Mouse (Mus musculus): ENCODE measurements around the gene Cox7b2. TPM values are rescaled to one million over a fixed set of nuclear protein-coding genes. Genes with fewer than 3 reads are reported as not detected.
"Not testable (repeated sequence)": the region's sequence is repeated elsewhere in the genome, so short reads cannot be mapped to it uniquely, and the experiment has no call there.

Gene Cox7b2
- total RNA-seq (2017), result not detected in 3 replicates

- ATAC-seq (replicated peaks; ENCODE audit: insufficient number of reproducible peaks, low FRiP score, low TSS enrichment, poor library complexity, severe bottlenecking), result no peak
Measured at GRCm38 (mm10) chr5:71548079-71548478, at the start of gene Cox7b2. Gene Cox7b2 (minus strand): TSS chr5:71548205.

- no peak for ATAC-seq (replicated peaks; ENCODE audit: insufficient number of reproducible peaks, low FRiP score, low TSS enrichment, poor library complexity, severe bottlenecking)
Measured at GRCm38 (mm10) chr5:71595321-71595720, 47.3 kb upstream of the Cox7b2 start.

- ATAC-seq (replicated peaks; ENCODE audit: insufficient number of reproducible peaks, low FRiP score, low TSS enrichment, poor library complexity, severe bottlenecking), result no peak
Measured at GRCm38 (mm10) chr5:71593745-71594255, 45.8 kb upstream of the Cox7b2 start.

GRCm38 (mm10) chr5:71571646-71572237, 23.7 kb upstream of the Cox7b2 start:
- ATAC-seq (replicated peaks; ENCODE audit: insufficient number of reproducible peaks, low FRiP score, low TSS enrichment, poor library complexity, severe bottlenecking), result no peak

- no peak for ATAC-seq (replicated peaks; ENCODE audit: insufficient number of reproducible peaks, low FRiP score, low TSS enrichment, poor library complexity, severe bottlenecking)
Measured at GRCm38 (mm10) chr5:71545554-71545953, 2.5 kb downstream of the Cox7b2 start.

GRCm38 (mm10) chr5:71525486-71525885, 22.5 kb downstream of the Cox7b2 start:
- ATAC-seq (replicated peaks; ENCODE audit: insufficient number of reproducible peaks, low FRiP score, low TSS enrichment, poor library complexity, severe bottlenecking), result not testable (repeated sequence)

GRCm38 (mm10) chr5:71502058-71502678, 45.8 kb downstream of the Cox7b2 start:
- ATAC-seq (replicated peaks; ENCODE audit: insufficient number of reproducible peaks, low FRiP score, low TSS enrichment, poor library complexity, severe bottlenecking), result no peak

- ATAC-seq (replicated peaks; ENCODE audit: insufficient number of reproducible peaks, low FRiP score, low TSS enrichment, poor library complexity, severe bottlenecking), result no peak
Measured at GRCm38 (mm10) chr5:71495621-71496020, 52.4 kb downstream of the Cox7b2 start.

GRCm38 (mm10) chr5:71456957-71457356, 91.0 kb downstream of the Cox7b2 start:
- ATAC-seq (replicated peaks; ENCODE audit: insufficient number of reproducible peaks, low FRiP score, low TSS enrichment, poor library complexity, severe bottlenecking), result no peak

GRCm38 (mm10) chr5:71440174-71440573, 107.8 kb downstream of the Cox7b2 start:
- ATAC-seq (replicated peaks; ENCODE audit: insufficient number of reproducible peaks, low FRiP score, low TSS enrichment, poor library complexity, severe bottlenecking), result no peak

Other genes starting within 250 kb of the Cox7b2 start
- gene Gabrb1, start 109.9 kb upstream of the Cox7b2 start, total RNA-seq (2017), result not detected in 3 replicates
- not detected in 3 replicates for gene Gabra4, start 110.1 kb upstream of the Cox7b2 start, total RNA-seq (2017)

Measured in monocyte, adult 5-6 weeks (primary cell).